Mouse (Mus musculus): ENCODE results near the gene Slc5a1. TPM values are rescaled to one million over a fixed set of nuclear protein-coding genes. Genes with fewer than 3 reads are reported as not detected.
A peak's percentile ranks its signal among the peaks of the same experiment; 100 is the strongest.

The Slc5a1 gene
- total RNA-seq, 4 experiments from 2014 or later, result not detected

DNA sequence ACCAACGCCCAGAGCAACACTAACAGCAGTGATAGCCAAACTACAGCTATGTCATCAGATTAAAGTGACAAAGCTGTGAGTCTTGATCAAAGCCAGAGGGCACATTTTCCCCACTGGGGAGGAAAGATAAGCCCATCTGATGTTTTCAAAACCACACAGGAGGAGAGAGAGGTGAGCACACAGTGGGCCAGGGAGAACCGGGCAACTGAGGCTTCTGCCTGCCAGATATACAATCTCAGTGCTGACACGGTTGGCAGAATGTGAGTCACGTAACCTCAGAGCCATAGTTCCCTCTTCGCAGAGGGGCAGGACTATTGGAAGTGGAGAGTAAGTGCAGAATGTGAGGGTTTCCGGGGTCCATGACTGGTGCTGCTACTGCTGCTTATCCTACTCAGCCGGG lies 89.5 kb downstream of the Slc5a1 start:
- DNase-seq (ENCODE audit: low spot score in 2 of 2), result no peak

DNA sequence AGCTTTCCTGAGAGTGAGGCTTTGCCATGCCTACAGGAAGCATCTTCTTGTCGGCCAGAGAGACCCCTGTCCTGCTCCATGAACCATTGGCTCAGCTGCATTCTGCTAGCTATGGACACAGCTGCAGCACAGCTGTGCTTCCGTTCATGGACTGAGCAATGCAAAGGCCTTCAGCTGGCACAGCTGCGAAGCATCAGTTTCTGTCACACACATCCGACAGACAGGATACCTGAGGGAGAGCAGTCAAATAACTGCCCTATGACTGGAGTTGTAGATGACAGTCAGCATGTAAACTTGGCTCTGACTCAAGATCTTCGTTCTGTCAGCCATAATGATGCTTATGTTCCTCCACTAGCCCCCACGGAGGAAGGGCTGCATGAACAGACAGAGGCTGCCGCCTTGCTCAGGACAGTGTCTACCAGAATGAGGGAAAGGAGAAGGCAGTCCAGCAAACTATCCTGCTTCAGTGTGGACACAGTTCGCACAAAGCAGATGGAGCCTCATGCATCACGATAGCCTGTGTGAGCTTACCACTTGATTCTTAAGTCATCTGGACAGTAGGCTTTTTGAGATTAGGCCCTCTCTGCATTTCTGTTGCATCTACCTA lies 91.3 kb downstream of the Slc5a1 start:
- DNase-seq (ENCODE audit: low spot score in 2 of 2), result no peak

DNA sequence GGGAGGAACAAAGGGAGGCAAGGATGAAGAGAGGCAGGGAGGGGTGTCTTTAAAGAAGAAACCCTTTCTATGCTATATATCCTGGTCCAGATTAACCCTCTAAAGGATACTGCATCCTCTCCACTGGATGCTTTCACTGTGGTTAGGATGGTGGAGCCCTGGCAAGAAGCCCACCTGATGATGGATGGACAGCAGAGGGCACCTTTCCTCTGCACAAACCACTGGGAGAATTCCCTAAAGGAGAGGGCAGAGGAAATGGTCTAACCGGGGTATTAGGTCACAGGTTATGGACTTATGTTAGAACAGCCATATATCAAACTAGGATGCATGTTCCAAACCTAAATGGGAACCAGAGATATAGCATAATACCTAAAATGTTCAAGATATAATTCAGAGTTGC lies 96.1 kb downstream of the Slc5a1 start:
- DNase-seq (ENCODE audit: low spot score in 2 of 2), result no peak

DNA sequence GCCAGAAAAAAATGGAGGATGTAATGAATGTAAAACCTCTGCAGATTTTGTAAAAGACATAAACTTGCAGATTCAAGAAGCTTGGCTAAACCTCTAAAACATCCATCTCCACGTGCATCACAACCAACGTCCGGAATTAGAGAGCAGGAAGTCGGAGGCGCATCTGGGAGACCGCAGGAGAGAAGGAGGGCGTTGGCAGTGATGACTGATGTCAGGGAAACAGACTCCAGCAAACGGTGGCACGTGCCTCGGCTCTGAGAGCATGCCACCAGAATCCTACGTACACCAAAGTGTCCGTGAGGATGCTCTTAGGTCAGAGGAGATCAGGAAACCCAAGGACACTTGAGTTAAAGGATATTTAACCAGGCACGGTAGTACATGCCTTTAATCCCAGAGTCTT lies 97.7 kb downstream of the Slc5a1 start:
- no peak for DNase-seq (ENCODE audit: low spot score in 2 of 2)

DNA sequence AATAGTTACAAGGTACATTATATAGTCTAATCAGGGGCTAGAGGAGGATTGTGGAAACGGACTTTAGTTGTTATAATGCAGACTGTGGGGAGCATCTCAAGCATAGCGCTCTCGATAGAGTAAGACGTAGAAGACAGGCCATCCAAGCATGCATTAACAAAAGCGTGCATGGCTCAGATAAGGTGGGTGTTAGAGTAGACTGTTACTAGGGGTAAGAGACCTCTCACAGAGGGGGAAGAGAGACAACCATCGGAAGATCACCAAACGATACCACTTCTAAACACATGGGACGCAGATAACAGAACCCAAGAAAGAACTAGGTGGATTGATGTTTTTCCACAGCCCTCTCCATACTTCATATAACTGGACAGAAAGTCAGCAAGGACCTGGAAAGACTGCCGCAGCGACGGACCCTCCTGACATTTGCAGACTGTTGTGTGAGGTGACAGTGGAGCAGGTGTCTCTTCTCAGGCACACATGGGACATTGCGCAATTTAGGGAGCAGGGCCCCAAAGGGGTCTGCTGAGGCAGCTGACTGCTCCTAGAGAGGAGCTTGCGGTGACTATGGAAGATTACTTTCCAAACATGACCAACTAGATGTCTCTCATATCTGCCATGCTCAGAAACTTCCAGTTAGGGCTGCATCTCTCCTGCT lies 98.6 kb downstream of the Slc5a1 start:
- no peak for DNase-seq (ENCODE audit: low spot score in 2 of 2)

DNA sequence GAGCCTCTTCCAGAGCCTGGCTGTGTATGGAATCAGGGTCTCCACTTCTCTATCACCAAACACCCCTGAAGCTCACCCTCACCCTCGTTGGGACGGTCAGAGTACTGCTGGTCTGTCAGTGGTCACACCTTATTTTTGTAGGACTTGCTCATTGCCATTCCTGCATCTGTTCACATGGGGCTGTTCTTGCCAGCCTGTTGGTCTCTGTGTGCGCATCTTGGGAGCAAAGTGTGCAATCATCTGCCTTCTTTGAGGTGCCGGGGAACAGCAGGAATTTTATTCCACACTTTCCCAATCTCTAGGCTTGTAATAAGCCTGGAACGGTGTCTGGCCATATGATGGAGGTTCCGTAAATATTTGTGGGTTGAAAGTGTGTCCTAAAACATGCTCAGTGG lies 99.1 kb downstream of the Slc5a1 start:
- no peak for DNase-seq (ENCODE audit: low spot score in 2 of 2)

DNA sequence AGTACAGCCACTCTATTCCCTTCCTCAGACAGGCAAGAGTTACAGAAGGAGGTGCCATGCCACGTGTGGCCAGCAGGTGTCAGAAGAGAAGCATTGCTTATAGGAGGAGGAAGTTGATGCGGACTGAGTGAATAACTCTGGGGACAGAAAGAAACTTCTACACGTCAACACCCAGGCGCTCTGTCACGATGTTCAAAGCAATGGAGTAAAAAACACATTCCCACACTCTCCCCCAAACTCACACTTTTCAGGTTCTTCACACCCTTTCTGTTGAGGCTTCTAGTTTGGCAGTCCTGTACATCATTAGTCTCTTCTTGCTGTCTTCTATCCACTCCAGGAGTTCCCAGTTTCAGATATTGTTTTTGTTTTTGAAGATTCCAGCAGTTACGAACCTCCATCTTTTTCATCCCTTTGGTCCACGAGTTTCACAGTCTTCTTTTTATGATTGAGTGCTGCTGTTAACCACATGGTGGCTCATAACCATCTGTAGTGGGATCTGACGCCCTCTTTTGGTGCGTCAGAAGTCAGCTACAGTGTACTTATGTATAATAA lies 99.7 kb downstream of the Slc5a1 start:
- peak; percentile 62 to 66 for DNase-seq (ENCODE audit: low spot score in 2 of 2)

DNA sequence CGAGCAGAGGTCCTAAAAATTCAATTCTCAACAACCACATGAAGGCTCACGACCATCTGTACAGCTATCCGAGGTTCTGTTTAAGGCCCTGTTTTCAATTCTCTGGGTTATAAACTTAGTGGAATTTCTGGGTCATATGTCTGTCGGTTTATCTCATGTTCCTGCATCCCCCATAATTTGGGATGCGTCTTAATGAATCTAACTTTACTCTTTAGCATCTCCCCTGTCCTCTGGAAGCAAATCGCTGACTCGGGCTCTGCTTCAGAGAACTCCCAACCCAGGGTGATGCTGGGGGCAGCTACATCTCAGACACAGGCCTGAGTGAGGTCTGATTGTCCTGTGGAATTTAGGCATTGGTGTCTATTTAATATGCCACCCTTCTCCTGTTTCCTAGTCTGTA lies 100.3 kb downstream of the Slc5a1 start:
- DNase-seq (ENCODE audit: low spot score in 2 of 2), result no peak

DNA sequence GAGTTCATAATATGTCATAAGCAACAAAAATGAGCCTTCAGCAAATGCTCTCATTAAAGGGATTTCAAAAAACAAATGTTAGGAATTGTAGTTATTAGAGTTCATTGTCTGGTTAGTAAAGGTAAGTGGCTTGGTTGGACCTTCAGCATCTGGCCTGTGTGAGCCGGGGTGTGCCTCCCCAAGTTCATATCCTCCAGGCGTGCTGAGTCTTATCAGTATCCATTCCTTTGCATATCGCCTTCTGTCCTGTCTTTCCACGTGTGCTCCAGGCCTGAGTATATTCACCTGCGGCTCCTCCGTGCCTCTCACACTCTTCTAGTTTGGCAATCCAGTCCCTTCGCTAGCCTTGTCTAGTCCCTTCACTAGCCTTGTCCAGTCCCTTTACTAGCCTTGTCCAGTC lies 102.3 kb downstream of the Slc5a1 start:
- no peak for DNase-seq (ENCODE audit: low spot score in 2 of 2)

DNA sequence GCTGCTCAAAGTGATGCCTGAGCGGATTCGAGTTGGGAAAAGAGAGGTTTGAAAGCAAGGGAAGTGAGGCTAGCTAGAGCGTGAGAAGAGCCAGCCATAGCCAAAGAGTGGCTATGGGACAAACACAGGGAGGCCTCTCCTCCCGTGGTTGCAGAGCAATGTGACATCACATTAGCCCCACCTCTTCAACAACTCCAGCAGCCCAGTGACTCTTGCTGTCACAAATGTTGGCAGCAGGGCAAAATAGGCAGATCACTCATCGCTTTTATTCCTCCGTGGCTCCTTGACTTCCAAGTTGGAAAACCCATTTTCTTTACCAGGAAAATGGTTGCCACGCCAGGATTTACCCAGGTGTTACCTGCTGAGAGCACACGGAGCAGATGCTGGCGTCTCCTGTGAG lies 103.1 kb downstream of the Slc5a1 start:
- DNase-seq (ENCODE audit: low spot score in 2 of 2), result no peak

DNA sequence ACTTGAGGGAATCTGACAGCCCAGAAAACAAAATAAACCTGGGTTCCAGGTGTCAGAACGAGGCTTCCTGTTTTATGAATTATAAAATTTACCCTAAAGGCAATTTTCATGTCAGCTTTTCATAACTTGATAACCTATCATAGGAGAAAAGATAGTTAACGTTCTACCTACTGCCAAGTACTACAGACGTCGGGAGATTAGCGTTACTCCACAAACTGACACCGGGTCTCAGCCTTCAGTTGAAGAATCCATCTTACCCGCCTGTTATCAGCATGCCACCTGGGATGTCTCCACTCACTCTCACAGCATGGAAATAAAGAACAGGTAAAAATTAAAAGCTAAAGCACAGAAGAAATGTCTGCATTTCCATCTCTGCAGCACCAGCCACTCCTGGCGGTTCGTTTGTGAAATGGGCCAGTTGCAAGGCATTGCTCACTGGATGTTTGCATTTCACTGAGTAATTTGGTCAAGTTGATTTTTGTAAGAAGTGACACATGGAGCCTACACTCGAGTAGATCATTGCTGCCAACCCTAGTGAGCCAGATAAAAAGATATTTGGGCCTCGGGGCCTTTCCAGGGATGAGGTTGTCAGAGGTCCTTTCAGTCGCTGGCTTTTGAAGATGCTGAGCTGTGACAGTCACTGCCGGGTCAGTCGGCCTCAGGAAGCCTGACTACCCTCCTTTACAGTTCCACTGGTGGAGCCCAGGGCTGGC lies 104.7 kb downstream of the Slc5a1 start:
- DNase-seq (ENCODE audit: low spot score in 2 of 2), result no peak

DNA sequence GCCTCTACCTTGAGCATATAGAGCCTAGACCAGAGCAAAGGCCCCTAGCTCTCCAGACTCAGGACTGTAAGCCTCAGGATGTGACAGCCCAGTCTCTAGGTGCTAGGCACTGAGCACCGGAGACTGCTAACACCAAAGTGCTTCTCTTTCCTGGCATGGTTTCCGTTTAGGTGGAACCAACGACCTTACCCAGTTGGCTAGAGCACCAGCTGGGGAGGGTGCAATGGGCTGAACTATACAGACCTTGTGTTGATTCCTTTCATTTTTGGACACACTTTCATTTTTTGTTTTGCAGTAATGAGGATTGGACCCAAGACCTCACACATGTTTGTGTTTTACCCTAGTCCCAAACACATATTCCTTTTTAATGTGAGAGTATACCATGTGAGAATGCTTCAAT lies 106.5 kb downstream of the Slc5a1 start:
- DNase-seq (ENCODE audit: low spot score in 2 of 2), result no peak

DNA sequence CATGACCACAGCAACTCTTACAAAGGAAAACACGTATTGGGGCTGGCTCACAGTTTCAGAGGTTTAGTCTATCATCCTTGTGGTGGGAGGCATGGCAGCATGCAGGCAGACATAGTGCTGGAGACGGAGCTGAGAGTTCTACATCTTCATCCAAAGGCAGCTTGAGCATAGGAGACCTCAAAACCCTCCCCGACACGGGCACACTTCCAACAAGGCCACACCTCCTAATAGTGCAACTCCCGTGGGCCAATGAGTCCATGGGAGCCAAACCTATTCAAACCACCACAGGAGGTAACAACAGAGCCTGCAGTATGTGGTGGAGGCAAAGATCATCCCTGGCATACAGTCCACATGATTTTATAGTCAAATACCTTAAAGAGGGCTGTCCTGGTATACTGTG lies 107.2 kb downstream of the Slc5a1 start:
- no peak for DNase-seq (ENCODE audit: low spot score in 2 of 2)

Other genes starting within 250 kb of the Slc5a1 start
- 1 to 10 TPM; 3.9 to 4.9 (median 4.2) TPM for gene Prr14l, start 250.0 kb upstream of the Slc5a1 start, total RNA-seq (2022)
- 10 to 100 TPM; 12.4 to 15.5 (median 14.0) TPM for gene Depdc5, start 240.5 kb upstream of the Slc5a1 start, total RNA-seq (2022)
- 10 to 100 TPM; 41.2 to 58.3 (median 44.9) TPM for gene Ywhah, start 85.4 kb upstream of the Slc5a1 start, total RNA-seq (2022)
- 1 to 10 TPM in 2 of 4 experiments, under 1 TPM in 2; 0.67 to 1.1 (median 0.88) TPM for gene Spon2, start 114.2 kb downstream of the Slc5a1 start, total RNA-seq (2022)
- 100 to 1,000 TPM; 241 to 265 (median 251) TPM for gene Ctbp1, start 170.8 kb downstream of the Slc5a1 start, total RNA-seq (2022)
- gene Maea, start 231.3 kb downstream of the Slc5a1 start, total RNA-seq (2022), result 10 to 100 TPM; 60.6 to 66.4 (median 64.5) TPM

Measured in gastrocnemius, adult 8-10 months (tissue).